Mouse (Mus musculus) forebrain, embryonic 10.5 days (tissue): ENCODE results near the gene Apol6. TPM values are rescaled to one million over a fixed set of nuclear protein-coding genes. Genes with fewer than 3 reads are reported as not detected.

Experiments
- DNase-seq: peaks from one replicate; pipeline ENCODE4 v3.0.0-alpha.2; 2017; ENCODE audit warnings: low spot score; ENCODE audit errors: extremely low spot score
- H3K27ac ChIP-seq: fragments of 300-500 bp; sonication (generic); 2 replicates; pipeline ENCODE4 v1.5.1; 2016; ENCODE audit warnings: mild to moderate bottlenecking
- H3K27me3 ChIP-seq: fragments of 300-500 bp; sonication (generic); 2 replicates; pipeline ENCODE4 v1.6.1; 2016; ENCODE audit warnings: mild to moderate bottlenecking; ENCODE audit not compliant: poor library complexity, severe bottlenecking
- H3K36me3 ChIP-seq: fragments of 300-500 bp; sonication (generic); replicated peaks from 2 replicates; pipeline ENCODE4 v1.6.1; 2016; ENCODE audit warnings: mild to moderate bottlenecking, moderate library complexity
- H3K4me1 ChIP-seq: fragments of 300-500 bp; sonication (generic); 2 replicates; pipeline ENCODE4 v1.6.1; 2016
- H3K4me3 ChIP-seq: fragments of 300-500 bp; sonication (generic); 2 replicates; pipeline ENCODE4 v1.5.1; 2016; ENCODE audit warnings: mild to moderate bottlenecking, moderate library complexity
- H3K9me3 ChIP-seq: fragments of 300-500 bp; sonication (generic); 2 replicates; pipeline ENCODE4 v1.6.1; 2016; ENCODE audit warnings: mild to moderate bottlenecking, moderate library complexity
- WGBS: fragments of 180-500 bp; shearing (Covaris S2); methylation state at CpG from one replicate; pipeline ENCODE4 v1.1.7; 2016; 5-methylcytosine and 5-hydroxymethylcytosine counted together
- polyA plus RNA-seq: library from polyadenylated mRNA; unstranded; fragments of >200 nt; fragmentation: Nextera tagmentation; extraction: Ambion mirVana; gene quantifications from 2 replicates; pipeline ENCODE4 v1.2.1, GENCODE M21; 2016

Apol6 gene
- polyA plus RNA-seq, 1 experiment from 2014 or later, result 0.10 TPM

- H3K27ac ChIP-seq, result no peak overlapping the region
- no peak overlapping the region for H3K4me3 ChIP-seq
- peaks cover 9% of the 10 kb centered on the region for H3K4me1 ChIP-seq
- no peaks in the 10 kb centered on the region for H3K36me3 ChIP-seq
- WGBS, result 88% methylated on average over 7 of the region's 7 CpGs
- H3K27me3 ChIP-seq, result no peaks in the 10 kb centered on the region
- DNase-seq, result no peak
- H3K9me3 ChIP-seq, result no peaks in the 10 kb centered on the region
Measured at GRCm38 (mm10) chr15:77019533-77019932, 25.0 kb upstream of the Apol6 start.

GRCm38 (mm10) chr15:77020136-77020535 is 24.4 kb upstream of the Apol6 start:
- H3K4me1 ChIP-seq, result peaks cover 3% of the 10 kb centered on the region
- no peak overlapping the region for H3K27ac ChIP-seq
- DNase-seq, result no peak
- no peak overlapping the region for H3K4me3 ChIP-seq
- no peaks in the 10 kb centered on the region for H3K9me3 ChIP-seq
- WGBS, result 88% methylated on average over 4 of the region's 4 CpGs
- no peaks in the 10 kb centered on the region for H3K36me3 ChIP-seq
- H3K27me3 ChIP-seq, result no peaks in the 10 kb centered on the region

- 86% methylated on average over 3 of the region's 3 CpGs for WGBS
- H3K9me3 ChIP-seq, result no peaks in the 10 kb centered on the region
Measured at GRCm38 (mm10) chr15:77021056-77021455, 23.5 kb upstream of the Apol6 start.

GRCm38 (mm10) chr15:77021851-77022250 is 22.7 kb upstream of the Apol6 start:
- H3K36me3 ChIP-seq, result no peaks in the 10 kb centered on the region
- WGBS, result 89% methylated on average over 4 of the region's 4 CpGs

More at GRCm38 (mm10) chr15:77021056-77021455, 23.5 kb upstream of the Apol6 start:
- H3K27ac ChIP-seq, result no peak overlapping the region
- H3K27me3 ChIP-seq, result no peaks in the 10 kb centered on the region
- H3K36me3 ChIP-seq, result no peaks in the 10 kb centered on the region
- no peak for DNase-seq
- H3K4me1 ChIP-seq, result peaks cover 6% of the 10 kb centered on the region
- no peak overlapping the region for H3K4me3 ChIP-seq

GRCm38 (mm10) chr15:77022401-77022957 is 22.1 kb upstream of the Apol6 start:
- H3K4me3 ChIP-seq, result no peak overlapping the region
- H3K27ac ChIP-seq, result no peak overlapping the region; the same call in 1 of the 2 replicates
- H3K27me3 ChIP-seq, result no peaks in the 10 kb centered on the region
- no peaks in the 10 kb centered on the region for H3K9me3 ChIP-seq
- WGBS, result 78% methylated on average over 5 of the region's 5 CpGs
- peaks cover 9% of the 10 kb centered on the region for H3K4me1 ChIP-seq
- H3K36me3 ChIP-seq, result no peaks in the 10 kb centered on the region
- DNase-seq, result no peak

More at GRCm38 (mm10) chr15:77021851-77022250, 22.7 kb upstream of the Apol6 start:
- Histone ChIP-seq H3K27ac (no peak overlapping the region), H3K4me3 (no peak overlapping the region), H3K9me3 (no peaks in the 10 kb centered on the region), H3K27me3 (no peaks in the 10 kb centered on the region), H3K4me1 (peaks cover 9% of the 10 kb centered on the region)
- no peak for DNase-seq

GRCm38 (mm10) chr15:77025884-77026583 is 18.5 kb upstream of the Apol6 start:
- DNase-seq, result no peak
- Histone ChIP-seq H3K4me3 (no peak overlapping the region), H3K4me1 (peaks cover 18% of the 10 kb centered on the region), H3K9me3 (no peaks in the 10 kb centered on the region), H3K36me3 (no peaks in the 10 kb centered on the region), H3K27ac (0 out of 2 replicates have a peak overlapping the region, but pooled peaks have one; percentile 17), H3K27me3 (no peaks in the 10 kb centered on the region)
- WGBS, result 85% methylated on average over 5 of the region's 5 CpGs

- DNase-seq, result no peak
- H3K27ac ChIP-seq, result peak overlapping the region; percentile 48; the same call in 1 of the 2 replicates
- WGBS, result 83% methylated on average over 3 of the region's 3 CpGs
Measured at GRCm38 (mm10) chr15:77027117-77027516, 17.4 kb upstream of the Apol6 start.

GRCm38 (mm10) chr15:77027675-77028074 is 16.9 kb upstream of the Apol6 start:
- H3K27me3 ChIP-seq, result no peaks in the 10 kb centered on the region
- H3K4me3 ChIP-seq, result no peak overlapping the region
- WGBS, result 72% methylated on average over 6 of the region's 6 CpGs
- H3K36me3 ChIP-seq, result no peaks in the 10 kb centered on the region
- peaks cover 22% of the 10 kb centered on the region for H3K4me1 ChIP-seq
- no peak for DNase-seq
- H3K9me3 ChIP-seq, result no peaks in the 10 kb centered on the region
- peak overlapping the region; percentile 48; the same call in 1 of the 2 replicates for H3K27ac ChIP-seq

More at GRCm38 (mm10) chr15:77027117-77027516, 17.4 kb upstream of the Apol6 start:
- Histone ChIP-seq H3K27me3 (no peaks in the 10 kb centered on the region), H3K9me3 (no peaks in the 10 kb centered on the region), H3K4me1 (peaks cover 23% of the 10 kb centered on the region), H3K36me3 (no peaks in the 10 kb centered on the region), H3K4me3 (no peak overlapping the region)

GRCm38 (mm10) chr15:77029331-77029991 is 15.1 kb upstream of the Apol6 start:
- H3K4me3 ChIP-seq, result no peak overlapping the region
- no peaks in the 10 kb centered on the region for H3K27me3 ChIP-seq
- H3K4me1 ChIP-seq, result peaks cover 21% of the 10 kb centered on the region
- no peaks in the 10 kb centered on the region for H3K9me3 ChIP-seq
- H3K36me3 ChIP-seq, result no peaks in the 10 kb centered on the region
- peak; percentile 70 for DNase-seq
- peak overlapping the region; percentile 66; the same call in 1 of the 2 replicates for H3K27ac ChIP-seq
- 32% methylated on average over 7 of the region's 7 CpGs for WGBS

GRCm38 (mm10) chr15:77031271-77031670 is 13.3 kb upstream of the Apol6 start:
- Histone ChIP-seq H3K27me3 (no peaks in the 10 kb centered on the region), H3K27ac (no peak overlapping the region), H3K9me3 (no peaks in the 10 kb centered on the region), H3K4me3 (no peak overlapping the region), H3K36me3 (no peaks in the 10 kb centered on the region), H3K4me1 (peaks cover 19% of the 10 kb centered on the region)
- DNase-seq, result no peak
- 58% methylated on average over 3 of the region's 3 CpGs for WGBS

GRCm38 (mm10) chr15:77034526-77034925 is 10.0 kb upstream of the Apol6 start:
- 74% methylated on average over 6 of the region's 6 CpGs for WGBS
- no peak for DNase-seq
- Histone ChIP-seq H3K9me3 (no peaks in the 10 kb centered on the region), H3K4me3 (no peak overlapping the region), H3K36me3 (no peaks in the 10 kb centered on the region), H3K4me1 (peaks cover 34% of the 10 kb centered on the region), H3K27me3 (no peaks in the 10 kb centered on the region), H3K27ac (no peak overlapping the region)

- Histone ChIP-seq H3K9me3 (no peaks in the 10 kb centered on the region), H3K36me3 (no peaks in the 10 kb centered on the region), H3K4me3 (no peak overlapping the region), H3K27ac (peak overlapping the region; percentile 82), H3K4me1 (peaks cover 45% of the 10 kb centered on the region), H3K27me3 (no peaks in the 10 kb centered on the region)
- DNase-seq, result no peak
- 90% methylated on average over 3 of the region's 3 CpGs for WGBS
Measured at GRCm38 (mm10) chr15:77035643-77036042, 8.9 kb upstream of the Apol6 start.
